Comparison of ENCODE assay signal across 20 mouse cellular contexts in the genomic region with DNA sequence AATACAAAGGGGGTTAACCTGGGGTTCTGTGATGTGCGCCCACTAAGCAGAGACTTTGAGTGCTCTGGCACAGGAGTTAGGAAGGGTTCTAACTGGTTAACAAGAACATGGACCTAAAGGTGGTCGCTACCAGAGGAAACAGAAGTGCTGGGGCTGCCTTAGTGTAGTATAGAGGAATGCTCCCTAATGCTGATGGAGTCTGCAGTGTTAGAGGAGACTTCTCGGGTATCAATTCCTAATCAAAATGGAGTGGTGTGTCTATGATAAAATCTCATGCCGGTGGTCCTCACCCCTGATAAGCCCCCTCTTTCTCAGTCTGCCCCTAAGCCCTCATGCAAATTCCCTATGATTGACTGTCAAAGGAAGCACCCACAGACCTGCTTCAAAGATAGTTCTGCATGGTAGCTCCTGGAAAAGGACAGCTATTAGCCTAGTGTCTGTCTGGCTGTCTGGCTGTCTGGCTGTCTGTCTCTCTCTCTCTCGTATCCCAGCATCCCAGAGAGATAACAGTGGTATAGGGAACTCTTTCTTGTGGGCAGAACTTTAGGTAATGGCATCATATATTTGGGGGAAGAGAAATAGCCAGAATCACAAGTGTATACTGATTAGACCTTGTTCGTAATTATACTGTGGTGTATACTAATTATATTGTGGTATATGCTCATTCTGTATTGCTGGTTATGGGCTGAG. TPM values are rescaled to one million over a fixed set of nuclear protein-coding genes. Genes with fewer than 3 reads are reported as not detected.
"Had no signal": no experiment of that assay in that cellular context is flagged by ENCODE, and none has a peak within 500 bp of the region (broad histone marks: within the 10 kb centered on the region; RNA-seq: fewer than 3 reads in every experiment).

No protein-coding gene starts in this region.

- DNase-seq: kidney, adult 11 months; layer of hippocampus, adult 9-11 months; lung, adult 2 months; midbrain, embryonic 14.5 days; right cerebral cortex, adult 18-20 months; right cerebral cortex, postnatal 14 days; right cerebral cortex, postnatal 4 days; thymus, adult 2 months; thymus, postnatal 14 days; thymus, postnatal 4 days had no signal

- H3K27ac ChIP-seq: kidney, postnatal 0 days; layer of hippocampus, adult 2 months; limb, embryonic 10.5 days; limb, embryonic 13.5 days; liver, embryonic 15.5 days; macrophage; neural tube, embryonic 12.5 days; neural tube, embryonic 15.5 days; stomach, postnatal 0 days had no signal

- H3K9me3 ChIP-seq: limb, embryonic 10.5 days; limb, embryonic 13.5 days; liver, embryonic 15.5 days; neural tube, embryonic 12.5 days; neural tube, embryonic 15.5 days had no signal

- H3K9ac ChIP-seq: limb, embryonic 13.5 days; liver, embryonic 15.5 days; neural tube, embryonic 12.5 days; neural tube, embryonic 15.5 days had no signal

- H3K4me2 ChIP-seq: limb, embryonic 13.5 days; liver, embryonic 11.5 days; liver, embryonic 15.5 days; neural tube, embryonic 12.5 days; neural tube, embryonic 15.5 days had no signal

- H3K27me3 ChIP-seq: limb, embryonic 13.5 days; liver, embryonic 15.5 days; neural tube, embryonic 12.5 days; neural tube, embryonic 15.5 days had no signal

- H3K4me3 ChIP-seq: layer of hippocampus, adult 2 months; limb, embryonic 10.5 days; limb, embryonic 13.5 days; liver, embryonic 15.5 days; neural tube, embryonic 12.5 days; neural tube, embryonic 15.5 days had no signal

- H3K4me1 ChIP-seq: limb, embryonic 10.5 days; limb, embryonic 13.5 days; neural tube, embryonic 12.5 days; neural tube, embryonic 15.5 days had no signal

RNA-seq across cellular contexts. Expression of a gene that starts 38.2 kb away (rescaled TPM):
- polyA plus RNA-seq: limb, embryonic 10.5 days; liver, embryonic 11.5 days had no signal
